Mouse (Mus musculus) spleen, adult 2 months (tissue): ENCODE results near the gene Gm20422.

ENCODE experiments used
- CTCF ChIP-seq: fragments of 200-500 bp; IDR thresholded peaks from 2 replicates; pipeline ENCODE4 v1.5.1; 2011; ENCODE audit warnings: mild to moderate bottlenecking, inconsistent platforms; ENCODE audit not compliant: insufficient read depth, insufficient read length, insufficient replicate concordance; ENCODE audit errors: extremely low read depth
- POLR2A ChIP-seq: fragments of 200-500 bp; IDR thresholded peaks from 2 replicates; pipeline ENCODE4 v1.6.1; 2011; ENCODE audit warnings: low read depth, low read length, inconsistent platforms

- TF ChIP-seq CTCF (no peak), POLR2A (no peak)
Measured at GRCm38 (mm10) chr8:69805086-69805485, 30.4 kb upstream of the Gm20422 start.
